Mouse (Mus musculus): ENCODE results near the gene Ric8a. TPM values are rescaled to one million over a fixed set of nuclear protein-coding genes. Genes with fewer than 3 reads are reported as not detected.

The Ric8a gene
- total RNA-seq, 2 experiments from 2014 or later, result 19.8 to 22.4 TPM

Other genes starting within 250 kb of the Ric8a start
- not detected for gene Olfr61, start 228.0 kb upstream of the Ric8a start, total RNA-seq (2021)
- gene Olfr53, start 210.5 kb upstream of the Ric8a start, total RNA-seq (2021), result not detected
- gene Olfr539, start 197.0 kb upstream of the Ric8a start, total RNA-seq (2021), result not detected
- gene Olfr45, start 175.0 kb upstream of the Ric8a start, total RNA-seq (2021), result not detected
- not detected for gene Olfr541, start 159.7 kb upstream of the Ric8a start, total RNA-seq (2021)
- 10 to 100 TPM in 1 of 2 experiments, 1 to 10 TPM in 1; 4.3 to 13.2 TPM for gene Cyp2e1, start 93.2 kb upstream of the Ric8a start, total RNA-seq (2021)
- not detected for gene Syce1, start 69.1 kb upstream of the Ric8a start, total RNA-seq (2021)
- gene Zfp941, start 34.8 kb upstream of the Ric8a start, total RNA-seq (2021), result under 1 TPM; 0.19 to 0.35 TPM
- gene Urah, start 21.9 kb upstream of the Ric8a start, total RNA-seq (2021), result 1 to 10 TPM in 1 of 2 experiments, under 1 TPM in 1; 0.44 to 1.2 TPM
- gene Scgb1c1, start 11.4 kb upstream of the Ric8a start, total RNA-seq (2021), result 10 to 100 TPM; 23.9 to 24.8 TPM
- gene Odf3, start 9.2 kb upstream of the Ric8a start, total RNA-seq (2021), result not detected
- not detected for gene Gm45785, start 626 bp upstream of the Ric8a start, total RNA-seq (2021)
- gene Bet1l, start 620 bp downstream of the Ric8a start, total RNA-seq (2021), result 10 to 100 TPM; 10.3 to 11.0 TPM
- gene Psmd13, start 25.0 kb downstream of the Ric8a start, total RNA-seq (2021), result 10 to 100 TPM; 85.8 to 92.3 TPM
- 10 to 100 TPM; 62.1 to 71.1 TPM for gene Sirt3, start 25.4 kb downstream of the Ric8a start, total RNA-seq (2021)
- gene Cox8b, start 43.5 kb downstream of the Ric8a start, total RNA-seq (2021), result 1,000 to 10,000 TPM; 2,774 to 2,839 TPM
- not detected for gene Nlrp6, start 63.9 kb downstream of the Ric8a start, total RNA-seq (2021)
- gene Pgghg, start 84.4 kb downstream of the Ric8a start, total RNA-seq (2021), result 1 to 10 TPM; 4.4 to 4.9 TPM
- under 1 TPM in 1 of 2 experiments, not detected in 1; 0.42 TPM for gene Ifitm5, start 93.3 kb downstream of the Ric8a start, total RNA-seq (2021)
- under 1 TPM in 1 of 2 experiments, not detected in 1; 0.76 TPM for gene Gm45717, start 99.0 kb downstream of the Ric8a start, total RNA-seq (2021)
- 100 to 1,000 TPM; 111 to 112 TPM for gene Ifitm2, start 99.0 kb downstream of the Ric8a start, total RNA-seq (2021)
- gene Ifitm1, start 110.3 kb downstream of the Ric8a start, total RNA-seq (2021), result 1 to 10 TPM; 3.4 to 4.1 TPM
- gene Ifitm3, start 153.8 kb downstream of the Ric8a start, total RNA-seq (2021), result 100 to 1,000 TPM; 113 to 167 TPM
- gene Ifitm6, start 161.0 kb downstream of the Ric8a start, total RNA-seq (2021), result 1 to 10 TPM in 1 of 2 experiments, under 1 TPM in 1; 0.47 to 1.0 TPM
- gene Gm17387, start 172.2 kb downstream of the Ric8a start, total RNA-seq (2021), result not detected
- gene B4galnt4, start 204.1 kb downstream of the Ric8a start, total RNA-seq (2021), result not detected
- gene Pkp3, start 221.3 kb downstream of the Ric8a start, total RNA-seq (2021), result not detected
- gene Sigirr, start 243.6 kb downstream of the Ric8a start, total RNA-seq (2021), result 1 to 10 TPM; 5.6 to 9.5 TPM

All from heart, postnatal 36 days (tissue).